Mouse (Mus musculus) myocyte (in vitro differentiated cells): Measurements from ENCODE around the gene Rab9.

Experiments used
- E2F4 ChIP-seq: IDR thresholded peaks from one replicate; pipeline ENCODE4 v1.6.1; 2011; ENCODE audit warnings: mild to moderate bottlenecking, control low read depth, moderate library complexity; ENCODE audit not compliant: insufficient read depth
- MAX ChIP-seq: IDR thresholded peaks from one replicate; pipeline ENCODE4 v1.6.1; 2011; ENCODE audit warnings: low read depth, mild to moderate bottlenecking, control low read depth
- POLR2A ChIP-seq: IDR thresholded peaks from one replicate; pipeline ENCODE4 v1.6.1; 2011; ENCODE audit warnings: low read depth, mild to moderate bottlenecking, control low read depth, moderate library complexity; ENCODE audit not compliant: insufficient read length
- POLR2AphosphoS2 ChIP-seq: IDR thresholded peaks from one replicate; pipeline ENCODE4 v1.6.1; 2011; ENCODE audit warnings: low read depth, control low read depth; ENCODE audit not compliant: insufficient read length
- REST ChIP-seq: IDR thresholded peaks from one replicate; pipeline ENCODE4 v1.6.1; 2011; ENCODE audit warnings: mild to moderate bottlenecking, control low read depth, moderate library complexity; ENCODE audit not compliant: insufficient read depth, insufficient read length
- TCF12 ChIP-seq: IDR thresholded peaks from one replicate; pipeline ENCODE4 v1.6.1; 2011; ENCODE audit warnings: mild to moderate bottlenecking, control low read depth; ENCODE audit not compliant: poor library complexity, insufficient read depth, severe bottlenecking
- USF1 ChIP-seq: IDR thresholded peaks from one replicate; pipeline ENCODE4 v1.6.1; 2011; ENCODE audit warnings: low read depth, mild to moderate bottlenecking, control low read depth, moderate library complexity

GRCm38 (mm10) chrX:166495052-166495451 lies 15.4 kb upstream of the Rab9 start:
- TF ChIP-seq POLR2A (no peak), USF1 (no peak), MAX (no peak), E2F4 (no peak), TCF12 (no peak), REST (no peak), POLR2AphosphoS2 (no peak)
